Mouse (Mus musculus) midbrain, embryonic 14.5 days (tissue): ENCODE results near the gene Myh6. TPM values are rescaled to one million over a fixed set of nuclear protein-coding genes. Genes with fewer than 3 reads are reported as not detected.

Source experiments
- ATAC-seq: fragments of 200-750 bp; cut with Nextera tagmentation; 2 replicates; pipeline ENCODE4 v1.8.0; 2017; ENCODE audit warnings: moderate number of reproducible peaks, moderate library complexity; ENCODE audit not compliant: low FRiP score, low TSS enrichment
- DNase-seq: peaks from one replicate; pipeline ENCODE4 v3.0.0-alpha.2; 2015
- H3K27ac ChIP-seq: fragments of 300-500 bp; sonication (generic); replicated peaks from 2 replicates; pipeline ENCODE4 v1.5.1; 2014; ENCODE audit warnings: mild to moderate bottlenecking, low read depth, low read length, moderate library complexity
- H3K27me3 ChIP-seq: fragments of 300-500 bp; sonication (generic); 2 replicates; pipeline ENCODE4 v1.6.1; 2014; ENCODE audit warnings: low read length, control low read depth, mixed read lengths; ENCODE audit not compliant: control insufficient read depth, insufficient read depth
- H3K36me3 ChIP-seq: fragments of 300-500 bp; sonication (generic); 2 replicates; pipeline ENCODE4 v1.6.1; 2014; ENCODE audit warnings: low read length, control low read depth; ENCODE audit not compliant: control insufficient read depth, insufficient read depth
- H3K4me1 ChIP-seq: fragments of 300-500 bp; sonication (generic); 2 replicates; pipeline ENCODE4 v1.6.1; 2014; ENCODE audit warnings: mild to moderate bottlenecking, antibody characterized with exemption, low read length, control low read depth; ENCODE audit not compliant: control insufficient read depth, insufficient read depth
- H3K4me2 ChIP-seq: fragments of 300-500 bp; sonication (generic); 2 replicates; pipeline ENCODE4 v1.6.1; 2014; ENCODE audit warnings: mild to moderate bottlenecking, low read length, moderate library complexity
- H3K4me3 ChIP-seq: fragments of 300-500 bp; sonication (generic); replicated peaks from 2 replicates; pipeline ENCODE4 v1.5.1; 2014; ENCODE audit warnings: low read depth, low read length
- H3K9ac ChIP-seq: fragments of 300-500 bp; sonication (generic); replicated peaks from 2 replicates; pipeline ENCODE4 v1.6.1; 2014; ENCODE audit warnings: mild to moderate bottlenecking, low read length, moderate library complexity
- H3K9me3 ChIP-seq: fragments of 300-500 bp; sonication (generic); 2 replicates; pipeline ENCODE4 v1.6.1; 2016; ENCODE audit warnings: low read length, control low read depth, mixed read lengths; ENCODE audit not compliant: control insufficient read depth
- WGBS: fragments of 180-500 bp; shearing (Covaris S2); extraction: QIAGEN DNeasy Blood & Tissue Kit; methylation state at CpG from one replicate; pipeline ENCODE4 v1.1.7; 2014; 5-methylcytosine and 5-hydroxymethylcytosine counted together
- polyA plus RNA-seq: library from polyadenylated mRNA; unstranded; fragments of >200 nt; fragmentation: Nextera tagmentation; extraction: Ambion mirVana; gene quantifications from 2 replicates; pipeline ENCODE4 v1.2.1, GENCODE M21; 2014

Myh6 gene
- polyA plus RNA-seq, 1 experiment from 2014 or later, result 1.7 TPM

DNA sequence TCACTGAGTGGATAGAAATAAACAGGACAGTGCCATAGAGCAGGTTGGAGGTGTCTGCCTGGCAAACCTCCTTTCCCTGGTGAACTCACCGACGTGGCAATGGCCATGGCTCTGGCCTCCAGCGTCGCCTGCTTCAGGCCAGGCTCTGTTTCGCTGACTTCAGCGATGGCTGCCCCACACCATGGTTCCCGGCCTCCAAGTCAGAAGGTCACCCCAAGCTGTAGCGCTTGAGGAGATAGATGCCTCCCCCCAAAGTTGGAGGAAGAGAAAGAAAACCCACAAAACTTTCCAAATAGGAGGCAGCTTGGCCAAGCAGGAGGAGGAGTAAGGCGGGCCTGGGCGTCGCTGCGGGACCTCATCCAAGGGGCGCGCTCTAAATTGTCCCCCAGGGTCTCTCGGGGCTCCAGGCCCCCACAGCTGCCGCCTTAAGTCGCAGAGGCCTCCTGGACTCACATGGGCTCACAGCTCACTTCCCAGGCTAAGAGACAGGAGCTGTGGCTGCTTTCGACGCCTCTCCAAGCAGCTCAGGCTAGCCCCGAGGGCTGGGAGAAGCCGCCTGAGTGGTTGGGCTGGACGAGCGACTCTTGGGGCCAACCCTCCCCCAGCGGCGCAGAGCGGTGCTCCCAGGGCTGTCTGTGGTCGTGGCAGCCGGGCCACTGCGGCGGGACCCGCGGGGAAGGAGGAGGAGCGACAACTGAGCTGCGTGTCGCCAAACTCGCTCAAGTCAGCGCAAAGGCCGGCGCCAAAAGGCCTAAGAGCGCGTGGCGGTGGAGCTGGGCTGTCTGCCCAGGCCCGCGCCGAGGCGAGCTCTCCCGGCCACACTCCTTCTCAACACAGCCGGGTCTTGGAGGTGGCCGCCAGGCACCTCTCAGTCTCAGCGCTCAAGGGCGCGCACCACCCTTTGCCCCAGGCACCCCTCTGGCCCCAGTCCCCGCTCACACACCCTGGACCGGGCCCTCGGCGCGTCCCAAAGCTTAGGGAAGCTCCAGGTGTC lies 41.1 kb downstream of the Myh6 start, which contains the start of gene Efs:
TSS of gene Efs (minus strand) at position 778 of the 994 bp plus-strand sequence.
- DNase-seq, result peak; percentile 79
- Histone ChIP-seq H3K27ac (peak within 1 kb of the TSS; percentile 94), H3K4me1 (peaks cover 26% of the 10 kb centered on the region), H3K27me3 (no peaks in the 10 kb centered on the region), H3K9ac (peak within 1 kb of the TSS; percentile 73), H3K4me2 (peak within 1 kb of the TSS; percentile 96), H3K36me3 (peaks cover 4% of the 10 kb centered on the region; the same call in 1 of the 2 replicates), H3K9me3 (peaks cover 10% of the 10 kb centered on the region), H3K4me3 (peak within 1 kb of the TSS; percentile 51)
- peak; percentile 55 for ATAC-seq
- WGBS, result 2% methylated on average over 55 of the region's 57 CpGs

DNA sequence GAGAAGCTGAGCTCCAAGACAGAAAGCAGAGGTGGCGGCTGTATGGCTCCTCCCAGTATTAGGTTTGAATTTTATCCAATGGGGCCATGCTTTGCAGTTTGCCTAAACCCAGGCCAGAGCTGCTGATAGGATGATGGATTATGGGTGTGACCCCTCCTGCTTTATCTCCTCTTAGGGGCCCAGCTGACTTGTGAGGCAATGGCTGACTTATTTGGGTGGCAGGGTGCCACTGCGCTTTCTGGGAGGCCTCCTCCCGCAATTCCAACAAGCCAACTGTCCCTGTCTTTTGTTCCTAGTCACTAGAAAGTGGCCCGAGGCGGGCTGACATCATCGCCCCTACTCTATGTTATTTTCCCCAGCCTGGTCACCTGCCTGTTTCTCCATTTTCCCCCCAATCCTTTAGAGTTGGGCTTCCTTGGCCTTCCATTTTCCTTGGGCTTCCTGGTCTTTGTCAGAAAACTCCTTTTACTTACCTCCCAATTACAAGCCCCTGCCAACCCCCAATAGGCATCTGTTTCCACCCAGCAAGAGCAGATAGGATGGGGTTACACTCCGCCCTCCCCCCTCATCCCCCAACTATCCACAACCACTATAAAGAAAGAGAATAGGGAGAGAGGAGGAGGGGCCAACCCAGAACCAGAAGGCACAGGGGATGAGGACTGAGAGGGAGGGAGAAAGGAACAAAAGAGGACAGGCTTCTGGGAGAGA lies 41.9 kb downstream of the Myh6 start:
- WGBS, result 10% methylated on average over 7 of the region's 7 CpGs

DNA sequence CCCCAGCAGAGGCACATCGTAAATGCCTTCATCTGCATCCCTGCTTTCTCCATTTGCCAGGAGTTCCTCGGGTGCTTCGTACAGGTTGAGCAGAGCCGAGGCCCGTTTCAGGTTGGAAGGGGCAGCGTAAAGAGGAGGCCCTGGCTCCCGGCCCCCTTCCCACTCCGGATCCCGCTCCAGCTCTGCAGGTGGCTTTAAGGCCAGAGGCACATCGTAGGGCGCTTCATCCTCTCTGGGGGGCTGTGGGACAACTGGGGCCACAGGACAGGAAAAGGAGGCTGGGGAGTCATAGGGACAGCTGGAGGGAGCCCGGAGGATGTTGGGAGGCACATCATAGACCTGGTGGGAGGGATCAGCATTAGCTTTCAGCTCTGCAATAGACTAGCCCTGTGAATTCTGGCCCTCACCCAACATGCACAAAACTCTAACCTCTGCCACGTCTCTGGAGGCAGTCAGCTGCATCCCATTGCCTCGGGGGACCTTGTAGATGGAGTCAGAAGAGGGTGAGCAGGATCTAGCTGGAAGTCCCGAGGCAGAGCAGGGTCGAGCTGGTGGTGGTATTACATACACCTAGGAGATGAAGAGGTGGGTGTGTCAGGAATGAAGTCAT lies 46.5 kb downstream of the Myh6 start:
- H3K36me3 ChIP-seq, result peaks cover 41% of the 10 kb centered on the region
- ATAC-seq, result no peak

More for the DNA sequence above, 41.9 kb downstream of the Myh6 start:
- H3K4me1 ChIP-seq, result peaks cover 22% of the 10 kb centered on the region
- peak overlapping the region; percentile 73; the same call in 1 of the 2 replicates for H3K9ac ChIP-seq
- no peaks in the 10 kb centered on the region for H3K27me3 ChIP-seq
- H3K36me3 ChIP-seq, result peaks cover 12% of the 10 kb centered on the region; the same call in 1 of the 2 replicates
- peak overlapping the region; percentile 51 for H3K4me3 ChIP-seq
- peak overlapping the region; percentile 94 for H3K27ac ChIP-seq
- peaks cover 10% of the 10 kb centered on the region for H3K9me3 ChIP-seq
- peak; percentile 66 for DNase-seq
- peak; percentile 55; the same call in 1 of the 2 replicates for ATAC-seq
- H3K4me2 ChIP-seq, result peak overlapping the region; percentile 96

DNA sequence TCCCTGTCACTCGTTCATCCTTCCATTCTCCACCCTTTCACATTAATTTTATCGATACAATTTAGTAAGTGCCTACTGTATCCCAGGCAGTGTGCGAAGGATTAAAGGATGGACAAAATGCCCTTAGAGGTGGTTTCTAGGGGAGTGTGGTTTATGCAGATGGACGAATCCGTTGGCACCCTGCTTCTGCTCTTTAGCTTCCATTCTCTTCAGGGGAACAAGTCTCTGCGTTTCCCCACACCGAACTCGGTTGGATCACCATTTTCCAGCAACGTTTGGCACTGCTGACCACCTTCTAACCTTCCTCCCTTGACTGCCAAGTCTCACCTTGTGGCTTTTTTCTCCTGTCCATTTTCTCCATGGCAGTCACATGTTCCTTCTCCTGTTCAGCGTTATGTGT lies 53.4 kb downstream of the Myh6 start:
- H3K4me2 ChIP-seq, result peak overlapping the region; percentile 87
- H3K27ac ChIP-seq, result peak overlapping the region; percentile 88
- DNase-seq (no peak), ATAC-seq (peak; percentile 15; the same call in 1 of the 2 replicates)
- 14% methylated on average over 10 of the region's 10 CpGs for WGBS
- no peaks in the 10 kb centered on the region for H3K9me3 ChIP-seq
- H3K36me3 ChIP-seq, result peaks cover 39% of the 10 kb centered on the region
- H3K4me1 ChIP-seq, result peaks cover 14% of the 10 kb centered on the region; the same call in 1 of the 2 replicates
- H3K4me3 ChIP-seq, result peak overlapping the region; percentile 94
- H3K9ac ChIP-seq, result peak overlapping the region; percentile 97
- no peaks in the 10 kb centered on the region for H3K27me3 ChIP-seq

More for the DNA sequence above, 46.5 kb downstream of the Myh6 start:
- peaks cover 12% of the 10 kb centered on the region for H3K4me1 ChIP-seq
- peaks cover 10% of the 10 kb centered on the region for H3K9me3 ChIP-seq
- no peak overlapping the region for H3K4me3 ChIP-seq
- H3K27me3 ChIP-seq, result no peaks in the 10 kb centered on the region
- 96% methylated on average over 16 of the region's 16 CpGs for WGBS
- no peak overlapping the region for H3K4me2 ChIP-seq
- no peak overlapping the region for H3K27ac ChIP-seq
- no peak for DNase-seq
- no peak overlapping the region for H3K9ac ChIP-seq

DNA sequence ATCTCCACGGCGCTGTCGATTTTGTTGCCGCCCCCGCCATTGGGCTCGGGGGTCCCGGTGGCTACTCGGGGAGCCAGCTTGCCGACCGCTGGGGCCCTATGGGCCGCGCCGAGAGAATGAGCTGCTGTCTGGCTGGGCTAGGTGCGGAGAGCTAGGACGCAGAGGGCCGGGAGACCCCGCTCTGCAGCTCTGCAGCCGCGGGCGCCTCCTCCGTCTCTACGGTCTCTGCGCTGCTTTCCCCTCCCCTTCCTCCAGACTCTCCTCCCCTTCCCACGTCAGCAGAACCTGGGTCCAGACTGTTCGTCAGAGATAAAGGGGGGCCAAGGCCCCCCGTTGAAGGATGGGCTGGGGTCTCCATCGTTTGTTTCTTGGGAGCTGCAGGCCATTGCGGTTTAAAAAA lies 53.8 kb downstream of the Myh6 start, which contains the start of gene Slc22a17:
TSS of gene Slc22a17 (minus strand) at position 247 of the 400 bp plus-strand sequence.
- Histone ChIP-seq H3K36me3 (peaks cover 43% of the 10 kb centered on the region), H3K9me3 (no peaks in the 10 kb centered on the region), H3K4me2 (peak within 1 kb of the TSS; percentile 87), H3K4me3 (peak within 1 kb of the TSS; percentile 94), H3K27ac (peak within 1 kb of the TSS; percentile 88), H3K9ac (peak within 1 kb of the TSS; percentile 97), H3K4me1 (peaks cover 14% of the 10 kb centered on the region; the same call in 1 of the 2 replicates), H3K27me3 (no peaks in the 10 kb centered on the region)
- DNase-seq, result peak; percentile 95
- peak; percentile 95 for ATAC-seq
- under 1% methylated on average over 28 of the region's 28 CpGs for WGBS

DNA sequence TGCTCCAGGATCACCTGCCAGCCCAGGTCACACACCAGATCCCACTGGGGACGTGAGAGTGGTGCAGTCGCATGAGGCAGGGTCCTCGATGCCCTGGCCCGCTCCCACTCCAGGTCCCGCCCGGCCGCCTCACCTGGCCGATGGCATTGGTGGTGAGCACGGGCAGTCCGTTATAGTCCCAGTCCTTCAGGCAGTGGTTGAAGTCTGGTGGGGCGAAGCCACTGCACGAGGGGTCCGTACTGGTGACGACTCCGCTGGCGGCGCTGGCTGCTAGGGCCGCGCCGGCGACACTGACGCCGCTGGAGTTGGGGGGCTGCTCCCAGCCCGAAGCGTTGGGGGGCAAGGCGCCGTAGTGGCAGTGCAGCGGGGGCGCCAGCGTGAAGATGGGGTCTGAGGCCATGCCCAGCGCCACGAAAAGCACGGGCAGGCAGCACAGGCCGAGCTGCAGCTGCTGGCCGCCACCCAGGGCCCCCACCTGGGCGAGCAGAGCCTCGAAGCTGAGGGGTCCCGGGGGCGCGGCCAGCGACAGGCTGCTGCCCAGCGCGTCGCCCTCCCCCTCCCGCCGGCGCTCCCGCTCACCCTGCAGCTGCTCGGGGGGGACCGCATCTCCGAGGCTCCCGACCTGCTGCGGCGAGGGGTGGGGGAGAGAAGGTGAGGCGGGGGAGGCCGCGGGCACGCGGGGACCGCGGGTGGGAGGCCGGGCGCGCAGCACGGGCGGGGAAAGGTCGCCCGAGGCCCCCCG lies 54.4 kb downstream of the Myh6 start:
- Histone ChIP-seq H3K4me1 (peaks cover 14% of the 10 kb centered on the region; the same call in 1 of the 2 replicates), H3K27ac (peak overlapping the region; percentile 88), H3K9me3 (no peaks in the 10 kb centered on the region), H3K4me3 (peak overlapping the region; percentile 94), H3K9ac (peak overlapping the region; percentile 97), H3K36me3 (peaks cover 44% of the 10 kb centered on the region), H3K4me2 (peak overlapping the region; percentile 87), H3K27me3 (no peaks in the 10 kb centered on the region)
- 2% methylated on average over 69 of the region's 69 CpGs for WGBS
- DNase-seq, result peak; percentile 65
- ATAC-seq, result peak; percentile 67

DNA sequence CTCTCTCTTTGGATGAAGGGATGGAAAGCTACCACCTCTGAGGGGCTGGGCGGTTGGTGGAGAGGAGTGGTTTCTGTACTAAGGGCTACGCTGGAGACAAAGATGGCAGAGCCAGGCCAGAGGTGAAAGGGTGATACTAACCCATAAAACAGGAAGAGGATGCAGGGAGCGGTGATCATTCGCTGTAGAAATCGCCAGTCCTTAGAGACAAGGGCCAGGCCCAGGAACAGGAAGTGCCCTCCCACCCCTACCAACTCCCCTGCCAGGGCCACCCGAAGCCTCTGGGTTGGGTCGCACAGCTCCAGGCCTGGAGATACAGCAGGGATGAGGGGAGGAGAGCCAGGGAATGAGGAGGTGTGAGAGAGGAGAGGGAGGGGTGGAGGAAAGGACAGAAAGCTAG lies 58.0 kb downstream of the Myh6 start:
- H3K27ac ChIP-seq, result no peak overlapping the region
- WGBS, result 92% methylated on average over 7 of the region's 7 CpGs
- H3K4me1 ChIP-seq, result peaks cover 13% of the 10 kb centered on the region; the same call in 1 of the 2 replicates
- peaks cover 59% of the 10 kb centered on the region for H3K36me3 ChIP-seq
- no peaks in the 10 kb centered on the region for H3K27me3 ChIP-seq
- H3K4me2 ChIP-seq, result no peak overlapping the region
- no peaks in the 10 kb centered on the region for H3K9me3 ChIP-seq
- ATAC-seq (no peak), DNase-seq (no peak)
- no peak overlapping the region for H3K4me3 ChIP-seq
- H3K9ac ChIP-seq, result no peak overlapping the region
